Mouse (Mus musculus): ENCODE measurements around the gene Uvrag. TPM values are rescaled to one million over a fixed set of nuclear protein-coding genes. Genes with fewer than 3 reads are reported as not detected.

Uvrag gene
- 92.3 TPM for total RNA-seq (2023)

DNA sequence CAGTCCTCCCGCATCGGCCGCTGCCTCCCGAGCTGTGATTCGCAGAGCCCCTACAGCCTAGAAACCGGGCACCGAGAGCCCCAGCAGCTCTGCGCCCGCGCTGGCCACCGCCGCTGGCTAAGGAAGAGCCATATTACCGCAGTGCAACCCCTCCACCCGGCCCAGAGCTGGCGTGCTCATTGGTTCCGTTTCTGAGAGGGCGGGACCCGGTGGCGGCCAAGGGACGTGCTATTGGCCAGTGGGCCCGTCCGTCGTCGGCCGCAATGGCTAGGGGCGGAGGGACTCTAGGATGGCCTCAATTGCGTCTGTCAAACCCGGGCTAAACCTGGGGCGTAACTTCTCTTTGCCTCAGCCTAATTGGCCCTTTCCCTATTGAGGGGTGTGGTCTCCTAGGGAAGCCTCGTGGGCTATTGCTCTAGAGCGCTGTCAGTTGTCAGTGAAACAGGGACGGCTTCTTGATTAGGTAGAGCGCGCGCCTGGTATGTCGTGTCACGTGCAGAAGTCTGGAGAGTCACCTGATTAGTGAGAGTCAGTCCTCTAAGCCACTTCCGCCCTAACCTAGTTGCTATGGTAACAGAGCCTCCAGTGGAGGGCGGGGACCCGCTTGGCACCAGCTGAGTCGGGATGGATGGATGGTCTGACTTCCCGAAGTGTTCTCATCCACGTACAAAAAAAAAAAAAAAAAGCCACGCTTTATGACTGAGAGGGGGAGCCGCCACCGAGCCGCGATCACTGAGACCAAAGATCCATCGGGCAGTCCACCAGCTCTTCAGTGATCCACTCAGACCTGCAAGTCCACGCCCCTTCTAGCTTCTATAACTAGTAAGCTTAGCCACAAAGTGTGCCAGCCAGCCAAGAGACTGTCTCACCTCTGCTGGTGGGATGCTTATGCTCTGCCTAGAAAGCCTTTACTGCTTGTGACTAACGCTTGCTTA is at the start of gene Uvrag:
TSS of gene Uvrag (minus strand) at position 158 of the 935 bp plus-strand sequence.

DNA sequence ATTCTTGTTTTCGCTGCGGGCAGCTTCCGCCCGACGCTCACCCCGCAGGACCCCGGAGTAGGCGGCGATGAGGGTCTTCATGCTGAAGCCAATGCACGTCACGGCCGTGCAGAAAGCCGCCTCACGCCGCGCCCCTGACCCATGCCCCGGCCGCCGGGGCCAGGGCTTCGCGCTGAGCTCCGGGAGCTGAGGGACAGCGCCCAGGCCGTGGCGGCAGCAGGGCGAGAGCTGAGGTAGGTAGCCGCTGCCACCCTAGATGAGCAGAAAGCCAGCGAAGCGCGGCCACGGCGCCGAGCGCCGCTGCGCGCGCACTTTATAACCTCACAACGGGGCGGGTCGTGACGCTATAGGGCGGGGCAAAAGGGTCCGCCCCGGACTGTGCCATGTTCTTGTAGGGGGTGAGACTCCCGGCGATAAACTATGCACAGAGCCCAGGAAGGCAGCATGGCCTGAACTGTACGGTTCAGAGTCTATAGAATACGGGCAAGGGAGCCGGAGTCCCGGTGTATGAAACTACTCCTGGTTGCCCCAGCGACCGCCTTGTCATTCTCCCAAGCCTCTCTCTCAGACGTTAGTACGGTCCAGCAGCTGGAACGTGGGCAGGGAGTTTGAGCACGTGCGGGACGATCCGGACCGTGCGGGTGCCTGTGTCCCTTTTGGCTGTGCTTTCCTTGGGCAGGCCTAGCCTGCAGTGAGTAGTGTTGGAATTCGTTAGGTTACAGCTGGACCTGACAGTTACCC is 41.7 kb upstream of the Uvrag start, which contains the start of gene Dgat2:
TSS of gene Dgat2 (minus strand) at position 288 of the 741 bp plus-strand sequence.

Other genes starting within 250 kb of the Uvrag start
- 2.7 TPM for gene Dgat2, start 41.6 kb upstream of the Uvrag start, total RNA-seq (2023)
- gene Mogat2, start 97.5 kb upstream of the Uvrag start, total RNA-seq (2023) = not detected
- 0.89 TPM for gene Map6, start 126.3 kb upstream of the Uvrag start, total RNA-seq (2023)
- 5.0 TPM for gene Serpinh1, start 212.1 kb upstream of the Uvrag start, total RNA-seq (2023)
- 6.4 TPM for gene Gdpd5, start 240.3 kb upstream of the Uvrag start, total RNA-seq (2023)

All from CD4-positive naive resting alpha-beta T cell, adult 57 days (primary cell).